Mouse (Mus musculus) embryonic facial prominence, embryonic 12.5 days (tissue): ENCODE measurements around the gene 4933427D14Rik. TPM values are rescaled to one million over a fixed set of nuclear protein-coding genes. Genes with fewer than 3 reads are reported as not detected.

Experiments
- ATAC-seq: fragments of 200-750 bp; cut with Nextera tagmentation; 2 replicates; pipeline ENCODE4 v1.8.0; 2017; ENCODE audit not compliant: insufficient number of reproducible peaks, insufficient read depth, low FRiP score, low TSS enrichment
- H3K27ac ChIP-seq: fragments of 300-500 bp; sonication (generic); 2 replicates; pipeline ENCODE4 v1.5.1; 2016; ENCODE audit warnings: mild to moderate bottlenecking
- H3K27me3 ChIP-seq: fragments of 300-500 bp; sonication (generic); 2 replicates; pipeline ENCODE4 v1.6.1; 2016; ENCODE audit warnings: mild to moderate bottlenecking, moderate library complexity
- H3K36me3 ChIP-seq: fragments of 300-500 bp; sonication (generic); 2 replicates; pipeline ENCODE4 v1.6.1; 2016; ENCODE audit warnings: mild to moderate bottlenecking
- H3K4me1 ChIP-seq: fragments of 300-500 bp; sonication (generic); 2 replicates; pipeline ENCODE4 v1.6.1; 2016
- H3K4me2 ChIP-seq: fragments of 300-500 bp; sonication (generic); replicated peaks from 2 replicates; pipeline ENCODE4 v1.6.1; 2016; ENCODE audit warnings: mild to moderate bottlenecking, moderate library complexity
- H3K4me3 ChIP-seq: fragments of 300-500 bp; sonication (generic); 2 replicates; pipeline ENCODE4 v1.5.1; 2016; ENCODE audit warnings: mild to moderate bottlenecking
- H3K9ac ChIP-seq: fragments of 300-500 bp; sonication (generic); 2 replicates; pipeline ENCODE4 v1.6.1; 2016; ENCODE audit warnings: mild to moderate bottlenecking, moderate library complexity
- H3K9me3 ChIP-seq: fragments of 300-500 bp; sonication (generic); 2 replicates; pipeline ENCODE4 v1.6.1; 2016; ENCODE audit warnings: mild to moderate bottlenecking, moderate library complexity
- WGBS: fragments of 180-500 bp; shearing (Covaris S2); methylation state at CpG from one replicate; pipeline ENCODE4 v1.1.7; 2016; 5-methylcytosine and 5-hydroxymethylcytosine counted together
- polyA plus RNA-seq: library from polyadenylated mRNA; unstranded; fragments of >200 nt; fragmentation: Nextera tagmentation; extraction: Ambion mirVana; gene quantifications from 2 replicates; pipeline ENCODE4 v1.2.1, GENCODE M21; 2016

The 4933427D14Rik gene
- polyA plus RNA-seq, 1 experiment from 2014 or later, result 23.2 TPM

DNA sequence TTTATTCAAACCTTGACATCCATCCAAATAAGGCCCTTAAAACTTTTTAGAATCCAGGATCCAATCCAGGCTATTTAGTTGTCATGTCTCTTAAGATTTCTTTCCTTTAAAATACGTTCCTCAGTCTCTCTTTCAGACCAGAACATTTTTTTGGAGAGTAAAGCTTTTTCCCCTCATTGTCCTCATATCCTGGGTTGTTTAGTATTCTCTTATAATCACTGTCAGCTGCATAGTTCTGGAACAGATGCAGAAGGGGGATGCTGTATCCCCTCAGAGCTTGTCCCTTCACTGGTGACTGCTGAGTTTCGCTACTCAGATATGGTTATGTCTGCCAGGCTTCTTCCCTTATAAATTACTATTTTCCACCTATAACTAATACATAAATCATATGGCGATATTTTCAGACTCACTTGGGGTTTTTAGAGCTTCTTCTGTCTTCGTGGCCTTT is 51.3 kb downstream of the 4933427D14Rik start:
- H3K4me3 ChIP-seq, result no peak overlapping the region
- H3K9me3 ChIP-seq, result no peaks in the 10 kb centered on the region
- peaks cover 3% of the 10 kb centered on the region; the same call in 1 of the 2 replicates for H3K4me1 ChIP-seq
- no peaks in the 10 kb centered on the region for H3K27me3 ChIP-seq
- H3K36me3 ChIP-seq, result peaks cover 66% of the 10 kb centered on the region
- H3K27ac ChIP-seq, result no peak overlapping the region
- WGBS, result 83% methylated on average over 4 of the region's 4 CpGs
- no peak overlapping the region for H3K4me2 ChIP-seq
- no peak overlapping the region for H3K9ac ChIP-seq
- no peak for ATAC-seq

GRCm38 (mm10) chr11:72155186-72155980 is 51.9 kb downstream of the 4933427D14Rik start:
- Histone ChIP-seq H3K4me1 (peaks cover 3% of the 10 kb centered on the region; the same call in 1 of the 2 replicates), H3K27ac (0 out of 2 replicates have a peak overlapping the region, but pooled peaks have one; percentile 36), H3K36me3 (peaks cover 66% of the 10 kb centered on the region), H3K27me3 (no peaks in the 10 kb centered on the region), H3K9me3 (no peaks in the 10 kb centered on the region), H3K4me3 (no peak overlapping the region), H3K4me2 (no peak overlapping the region), H3K9ac (no peak overlapping the region)
- no peak for ATAC-seq
- 81% methylated on average over 11 of the region's 11 CpGs for WGBS

- no peak overlapping the region for H3K9ac ChIP-seq
- WGBS, result 82% methylated on average over 12 of the region's 12 CpGs
- no peaks in the 10 kb centered on the region for H3K9me3 ChIP-seq
- peaks cover 3% of the 10 kb centered on the region; the same call in 1 of the 2 replicates for H3K4me1 ChIP-seq
- no peaks in the 10 kb centered on the region for H3K27me3 ChIP-seq
- peaks cover 46% of the 10 kb centered on the region for H3K36me3 ChIP-seq
- ATAC-seq, result no peak
- H3K4me3 ChIP-seq, result no peak overlapping the region
- H3K27ac ChIP-seq, result no peak overlapping the region
- no peak overlapping the region for H3K4me2 ChIP-seq
Observed at GRCm38 (mm10) chr11:72153122-72153862, 54.0 kb downstream of the 4933427D14Rik start.

DNA sequence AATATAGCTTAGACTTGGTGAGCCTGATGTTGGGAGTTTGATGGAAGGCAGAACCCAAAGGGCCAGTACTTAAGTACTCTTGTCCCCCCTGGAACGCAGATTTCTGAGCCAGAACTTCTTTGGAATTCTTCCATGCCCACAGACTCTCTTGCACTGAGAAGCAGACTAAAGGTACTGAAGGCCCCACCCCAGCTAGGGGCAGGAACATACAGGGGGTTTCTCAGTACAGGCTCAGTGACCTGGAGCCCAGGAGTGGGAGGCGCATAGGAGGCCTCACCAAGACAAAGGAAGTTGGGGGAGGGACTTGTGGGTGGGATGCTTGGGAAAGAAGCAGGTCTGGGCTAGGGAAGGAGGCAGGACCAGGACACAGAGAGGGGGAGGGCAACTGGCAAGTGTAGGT is 56.1 kb downstream of the 4933427D14Rik start:
- Histone ChIP-seq H3K9me3 (no peaks in the 10 kb centered on the region), H3K4me2 (no peak overlapping the region), H3K4me3 (no peak overlapping the region), H3K4me1 (peaks cover 3% of the 10 kb centered on the region; the same call in 1 of the 2 replicates), H3K36me3 (peaks cover 29% of the 10 kb centered on the region; the same call in 1 of the 2 replicates), H3K27me3 (no peaks in the 10 kb centered on the region), H3K27ac (peak overlapping the region; percentile 17; the same call in 1 of the 2 replicates), H3K9ac (no peak overlapping the region)
- 51% methylated on average over 2 of the region's 2 CpGs for WGBS
- ATAC-seq, result no peak

- no peak overlapping the region for H3K4me3 ChIP-seq
- ATAC-seq, result no peak
- 42% methylated on average over 3 of the region's 3 CpGs for WGBS
- H3K4me1 ChIP-seq, result peaks cover 4% of the 10 kb centered on the region; the same call in 1 of the 2 replicates
- no peaks in the 10 kb centered on the region for H3K9me3 ChIP-seq
- H3K27me3 ChIP-seq, result peaks cover 5% of the 10 kb centered on the region; the same call in 1 of the 2 replicates
- H3K9ac ChIP-seq, result no peak overlapping the region
- H3K4me2 ChIP-seq, result no peak overlapping the region
- H3K36me3 ChIP-seq, result peaks cover 5% of the 10 kb centered on the region; the same call in 1 of the 2 replicates
- no peak overlapping the region for H3K27ac ChIP-seq
Observed at GRCm38 (mm10) chr11:72147910-72148309, 59.3 kb downstream of the 4933427D14Rik start.

DNA sequence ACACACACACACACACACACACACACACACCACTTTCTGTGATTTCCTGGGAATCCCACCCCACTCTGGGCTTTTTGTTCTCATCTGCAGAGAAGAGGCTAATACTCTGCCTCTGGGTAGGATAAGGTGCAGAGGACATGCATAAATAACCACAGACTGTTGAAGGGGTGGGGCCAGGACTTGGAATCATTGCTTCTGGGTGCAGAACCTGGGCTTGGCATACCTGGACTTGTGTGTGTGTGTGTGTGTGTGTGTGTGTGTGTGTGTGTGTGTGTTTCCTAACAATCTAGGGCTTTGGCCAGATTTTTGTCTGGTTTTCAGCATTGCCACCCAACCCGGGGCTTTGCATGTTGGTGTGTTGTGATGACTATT is 61.4 kb downstream of the 4933427D14Rik start:
- 75% methylated on average over 1 of the region's 1 CpGs for WGBS

DNA sequence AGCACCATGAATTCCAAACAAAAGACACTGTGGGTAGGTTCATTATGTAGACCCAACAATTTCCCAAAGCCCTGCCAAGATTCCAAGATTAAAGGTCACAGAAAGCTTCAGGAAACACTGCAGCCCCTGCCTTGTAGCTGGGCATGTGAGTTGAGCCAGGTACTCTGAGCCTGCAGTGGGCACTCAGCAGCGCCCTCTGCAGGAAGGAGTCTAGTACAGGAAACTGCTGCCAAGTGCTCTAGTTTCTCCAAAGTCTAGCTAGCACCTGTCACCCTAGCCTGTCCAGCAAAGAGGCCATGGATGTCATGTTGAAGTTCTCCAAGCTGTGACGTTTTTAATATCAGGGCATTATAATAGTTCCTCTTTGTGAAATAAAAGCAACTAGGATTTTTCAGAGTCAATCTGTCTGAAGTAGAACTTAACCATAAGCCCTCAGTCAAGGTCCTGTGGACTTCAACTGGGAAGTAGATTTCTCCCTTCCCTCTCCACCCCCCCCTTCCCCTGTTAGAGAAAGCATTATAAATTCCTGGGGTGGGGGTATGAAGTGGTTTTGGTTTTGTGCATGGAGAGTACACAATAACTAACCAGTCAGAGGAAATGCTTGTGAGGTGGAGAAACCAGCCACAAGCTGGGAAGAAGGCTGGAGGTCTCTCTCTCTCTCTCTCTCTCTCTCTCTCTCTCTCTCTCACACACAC is 61.9 kb downstream of the 4933427D14Rik start:
- no peaks in the 10 kb centered on the region for H3K9me3 ChIP-seq
- 19% methylated on average over 2 of the region's 2 CpGs for WGBS
- H3K9ac ChIP-seq, result no peak overlapping the region
- no peak for ATAC-seq
- H3K27ac ChIP-seq, result no peak overlapping the region
- no peak overlapping the region for H3K4me2 ChIP-seq
- 0 out of 2 replicates have a peak, but pooled peaks cover 5% of the 10 kb centered on the region for H3K4me1 ChIP-seq
- no peak overlapping the region for H3K4me3 ChIP-seq
- peaks cover 5% of the 10 kb centered on the region; the same call in 1 of the 2 replicates for H3K27me3 ChIP-seq
- H3K36me3 ChIP-seq, result no peaks in the 10 kb centered on the region

More for the DNA sequence above, 61.4 kb downstream of the 4933427D14Rik start:
- no peak overlapping the region for H3K4me2 ChIP-seq
- H3K9ac ChIP-seq, result no peak overlapping the region
- H3K9me3 ChIP-seq, result no peaks in the 10 kb centered on the region
- no peaks in the 10 kb centered on the region for H3K36me3 ChIP-seq
- peaks cover 5% of the 10 kb centered on the region; the same call in 1 of the 2 replicates for H3K27me3 ChIP-seq
- no peak overlapping the region for H3K4me3 ChIP-seq
- ATAC-seq, result no peak
- no peak overlapping the region for H3K27ac ChIP-seq
- 0 out of 2 replicates have a peak, but pooled peaks cover 5% of the 10 kb centered on the region for H3K4me1 ChIP-seq

- Histone ChIP-seq H3K9ac (no peak overlapping the region), H3K27ac (no peak overlapping the region), H3K36me3 (no peaks in the 10 kb centered on the region), H3K4me1 (0 out of 2 replicates have a peak, but pooled peaks cover 5% of the 10 kb centered on the region), H3K27me3 (peaks cover 14% of the 10 kb centered on the region), H3K4me2 (no peak overlapping the region), H3K4me3 (no peak overlapping the region), H3K9me3 (no peaks in the 10 kb centered on the region)
- 37% methylated on average over 10 of the region's 10 CpGs for WGBS
- no peak for ATAC-seq
Observed at GRCm38 (mm10) chr11:72142889-72143288, 64.4 kb downstream of the 4933427D14Rik start.

GRCm38 (mm10) chr11:72140198-72140597 is 67.1 kb downstream of the 4933427D14Rik start:
- no peak overlapping the region for H3K4me3 ChIP-seq
- ATAC-seq, result no peak
- no peak overlapping the region for H3K9ac ChIP-seq
- H3K36me3 ChIP-seq, result no peaks in the 10 kb centered on the region
- peaks cover 7% of the 10 kb centered on the region; the same call in 1 of the 2 replicates for H3K4me1 ChIP-seq
- no peak overlapping the region for H3K4me2 ChIP-seq
- H3K27ac ChIP-seq, result no peak overlapping the region
- peaks cover 41% of the 10 kb centered on the region for H3K27me3 ChIP-seq
- 61% methylated on average over 6 of the region's 6 CpGs for WGBS
- no peaks in the 10 kb centered on the region for H3K9me3 ChIP-seq

GRCm38 (mm10) chr11:72136231-72136982 is 70.9 kb downstream of the 4933427D14Rik start:
- 14% methylated on average over 11 of the region's 11 CpGs for WGBS
- ATAC-seq, result no peak
- Histone ChIP-seq H3K4me2 (peak overlapping the region; percentile 99), H3K27me3 (peaks cover 67% of the 10 kb centered on the region), H3K4me3 (peak overlapping the region; percentile 60), H3K9ac (peak overlapping the region; percentile 70), H3K36me3 (no peaks in the 10 kb centered on the region), H3K4me1 (peaks cover 21% of the 10 kb centered on the region), H3K9me3 (no peaks in the 10 kb centered on the region), H3K27ac (no peak overlapping the region)
